Mouse (Mus musculus) thymus, adult 2 months (tissue): ENCODE results near the gene Iqgap2. TPM values are rescaled to one million over a fixed set of nuclear protein-coding genes. Genes with fewer than 3 reads are reported as not detected.

ENCODE experiments used
- DNase-seq: peaks from one replicate; pipeline ENCODE4 v3.0.0; 2021
- H3K27ac ChIP-seq: fragments of 200-500 bp; 2 replicates; pipeline ENCODE4 v1.5.1; 2012; ENCODE audit warnings: low read length, control low read depth; ENCODE audit not compliant: control insufficient read depth, insufficient read depth
- H3K27me3 ChIP-seq: fragments of 200-500 bp; 2 replicates; pipeline ENCODE4 v1.6.1; 2012; ENCODE audit warnings: mild to moderate bottlenecking, low read length, moderate library complexity, mixed read lengths; ENCODE audit not compliant: control insufficient read depth, insufficient read depth
- H3K36me3 ChIP-seq: fragments of 200-500 bp; 2 replicates; pipeline ENCODE4 v1.6.1; 2012; ENCODE audit warnings: mild to moderate bottlenecking, low read length, moderate library complexity; ENCODE audit not compliant: control insufficient read depth, insufficient read depth
- H3K4me1 ChIP-seq: fragments of 200-500 bp; replicated peaks from 2 replicates; pipeline ENCODE4 v1.6.1; 2012; ENCODE audit warnings: low read length; ENCODE audit not compliant: control insufficient read depth, insufficient read depth
- H3K4me3 ChIP-seq: fragments of 200-500 bp; 2 replicates; pipeline ENCODE4 v1.5.1; 2012; ENCODE audit warnings: mild to moderate bottlenecking, low read length, control low read depth, moderate library complexity; ENCODE audit not compliant: control insufficient read depth, insufficient read depth
- CTCF ChIP-seq: fragments of 200-500 bp; IDR thresholded peaks from 2 replicates; pipeline ENCODE4 v1.5.1; 2012; ENCODE audit warnings: mild to moderate bottlenecking, control low read depth, low read length, moderate library complexity, borderline replicate concordance; ENCODE audit not compliant: control insufficient read depth, poor library complexity, insufficient read depth; ENCODE audit errors: extremely low read depth
- POLR2A ChIP-seq: fragments of 200-500 bp; IDR thresholded peaks from 2 replicates; pipeline ENCODE4 v1.6.1; 2012; ENCODE audit warnings: mild to moderate bottlenecking, low read length, control low read depth, moderate library complexity; ENCODE audit not compliant: control insufficient read depth, poor library complexity, insufficient read depth; ENCODE audit errors: extremely low read depth
- WGBS: fragments of 180-500 bp; shearing (Covaris S2); methylation state at CpG from one replicate; pipeline ENCODE4 v1.1.7; 2018; 5-methylcytosine and 5-hydroxymethylcytosine counted together
- polyA plus RNA-seq: library from polyadenylated mRNA; depleted of rRNA; stranded (reverse); fragments of >200 nt; gene quantifications from 2 replicates; pipeline ENCODE4 v1.2.3, GENCODE M21; 2012

Iqgap2 gene
- polyA plus RNA-seq, 1 experiment: 4.4 TPM

- no peaks in the 10 kb centered on the region for H3K36me3 ChIP-seq
- H3K4me3 ChIP-seq: no peak overlapping the region
- TF ChIP-seq POLR2A (no peak), CTCF (no peak)
- H3K27ac ChIP-seq: no peak overlapping the region
- peaks cover 5% of the 10 kb centered on the region for H3K4me1 ChIP-seq
- no peaks in the 10 kb centered on the region for H3K27me3 ChIP-seq
- WGBS: 96% methylated on average over 7 of the region's 7 CpGs
- no peak for DNase-seq
Measured at GRCm38 (mm10) chr13:95596689-95597088, 295.0 kb downstream of the Iqgap2 start.

- TF ChIP-seq CTCF (no peak), POLR2A (no peak)
- Histone ChIP-seq H3K27me3 (no peaks in the 10 kb centered on the region), H3K36me3 (no peaks in the 10 kb centered on the region), H3K4me1 (peaks cover 5% of the 10 kb centered on the region), H3K27ac (no peak overlapping the region), H3K4me3 (no peak overlapping the region)
- DNase-seq: no peak
- 91% methylated on average over 5 of the region's 5 CpGs for WGBS
Measured at GRCm38 (mm10) chr13:95595921-95596320, 295.8 kb downstream of the Iqgap2 start.

- H3K4me3 ChIP-seq: no peak overlapping the region
- H3K27me3 ChIP-seq: no peaks in the 10 kb centered on the region
- H3K36me3 ChIP-seq: no peaks in the 10 kb centered on the region
- no peak for DNase-seq
- WGBS: 94% methylated on average over 7 of the region's 7 CpGs
- TF ChIP-seq POLR2A (no peak), CTCF (no peak)
- peaks cover 5% of the 10 kb centered on the region for H3K4me1 ChIP-seq
- H3K27ac ChIP-seq: no peak overlapping the region
Measured at GRCm38 (mm10) chr13:95595411-95595810, 296.3 kb downstream of the Iqgap2 start.

- peak; percentile 40 for DNase-seq
- H3K36me3 ChIP-seq: no peaks in the 10 kb centered on the region
- no peak overlapping the region for H3K4me3 ChIP-seq
- no peak overlapping the region for H3K27ac ChIP-seq
- WGBS: 3% methylated on average over 10 of the region's 10 CpGs
- H3K4me1 ChIP-seq: peaks cover 5% of the 10 kb centered on the region
- TF ChIP-seq POLR2A (no peak), CTCF (no peak)
- H3K27me3 ChIP-seq: no peaks in the 10 kb centered on the region
Measured at GRCm38 (mm10) chr13:95592860-95593259, 298.9 kb downstream of the Iqgap2 start.

- Histone ChIP-seq H3K4me3 (no peak overlapping the region), H3K36me3 (no peaks in the 10 kb centered on the region), H3K27me3 (no peaks in the 10 kb centered on the region), H3K27ac (no peak overlapping the region), H3K4me1 (peaks cover 5% of the 10 kb centered on the region)
- WGBS: 92% methylated on average over 3 of the region's 3 CpGs
- DNase-seq: no peak
- TF ChIP-seq CTCF (no peak), POLR2A (no peak)
Measured at GRCm38 (mm10) chr13:95591606-95592005, 300.1 kb downstream of the Iqgap2 start.

GRCm38 (mm10) chr13:95587628-95588027, 304.1 kb downstream of the Iqgap2 start:
- TF ChIP-seq CTCF: no peak
- no peak for TF ChIP-seq POLR2A
- no peaks in the 10 kb centered on the region for H3K36me3 ChIP-seq
- WGBS: 97% methylated on average over 4 of the region's 4 CpGs
- DNase-seq: no peak
- H3K4me3 ChIP-seq: no peak overlapping the region
- no peak overlapping the region for H3K27ac ChIP-seq
- no peaks in the 10 kb centered on the region for H3K27me3 ChIP-seq
- peaks cover under 1% of the 10 kb centered on the region for H3K4me1 ChIP-seq

- Histone ChIP-seq H3K27me3 (no peaks in the 10 kb centered on the region), H3K4me3 (no peak overlapping the region), H3K4me1 (no peaks in the 10 kb centered on the region), H3K27ac (no peak overlapping the region), H3K36me3 (no peaks in the 10 kb centered on the region)
- DNase-seq: no peak
- no peak for TF ChIP-seq CTCF
- TF ChIP-seq POLR2A: no peak
- 47% methylated on average over 5 of the region's 5 CpGs for whole genome bisulfite sequencing
Measured at GRCm38 (mm10) chr13:95584898-95585297, 306.8 kb downstream of the Iqgap2 start.
